Mouse (Mus musculus): ENCODE measurements around the gene Slc10a7.
"Not testable (repeated sequence)": the region's sequence is repeated elsewhere in the genome, so short reads cannot be mapped to it uniquely, and the experiment has no call there.

The Slc10a7 gene

DNA sequence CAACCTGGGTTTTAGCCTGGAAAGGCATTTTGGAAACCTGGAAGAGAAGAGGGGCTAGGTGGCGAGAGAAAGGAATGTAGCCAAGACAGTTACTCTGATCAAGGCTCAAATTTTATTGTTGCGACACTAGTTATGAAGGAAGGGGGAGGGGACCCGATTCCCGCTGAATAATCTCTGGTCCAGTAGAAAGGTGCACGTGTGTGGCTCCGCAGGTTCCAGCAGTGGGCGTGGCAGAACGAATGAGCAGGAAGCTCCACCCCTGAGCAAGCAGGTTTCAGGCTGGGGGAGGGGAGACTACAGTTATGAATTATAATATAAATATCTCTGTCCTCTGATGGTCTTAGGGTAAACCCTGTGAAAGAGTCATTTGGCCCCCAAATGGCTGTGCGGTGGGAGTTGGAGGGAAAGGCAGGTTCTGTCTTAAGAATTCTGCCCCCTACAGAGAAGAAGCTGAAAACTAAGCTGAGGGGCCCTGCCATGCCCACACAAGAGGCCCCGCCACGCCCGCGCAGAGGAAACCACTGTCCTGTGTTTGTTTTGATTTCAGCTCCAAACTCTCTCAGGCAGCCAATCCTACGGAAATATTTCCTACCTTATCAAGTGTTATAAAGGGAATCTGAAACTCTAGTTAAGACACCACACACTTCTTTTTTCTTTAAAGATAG, 36.1 kb downstream of the Slc10a7 start:
- not testable (repeated sequence) for DNase-seq (ENCODE audit: low spot score)

DNA sequence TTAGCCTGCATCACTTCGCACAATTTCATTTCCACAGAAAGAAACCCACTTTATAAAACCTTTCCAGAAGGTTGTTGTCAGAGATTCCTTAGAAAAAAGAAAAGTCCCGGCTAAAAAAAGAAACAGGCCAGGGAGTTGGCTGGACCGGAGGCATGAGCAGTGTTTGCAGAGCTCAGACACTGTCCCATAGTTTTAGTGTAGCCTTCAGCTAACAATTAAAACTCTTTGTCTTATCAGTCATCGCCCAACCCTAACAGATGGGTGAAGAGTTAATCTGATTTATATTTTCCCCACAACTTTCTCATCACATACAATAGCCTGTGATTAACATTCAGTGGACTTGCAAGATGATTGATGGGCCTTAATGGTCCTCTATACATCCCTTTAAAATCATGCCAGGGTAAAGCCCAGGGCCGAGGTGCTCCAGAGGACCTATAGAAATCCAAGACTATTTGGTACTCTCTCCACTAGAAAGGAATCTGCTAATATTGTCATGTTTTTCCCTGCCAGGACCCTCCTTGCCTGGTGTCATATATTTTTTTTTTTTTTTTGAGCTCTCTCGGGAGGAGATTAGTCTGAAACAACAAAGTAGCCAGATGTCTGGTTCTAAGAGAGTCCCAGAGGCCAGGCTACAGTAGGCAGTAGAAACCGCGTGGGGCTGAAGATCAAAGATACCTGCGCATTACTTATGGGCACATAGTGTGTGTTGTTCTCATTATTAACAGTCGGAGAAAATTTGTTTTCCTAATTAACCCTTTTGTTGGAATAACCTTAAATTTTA, 41.0 kb downstream of the Slc10a7 start:
- no peak for DNase-seq (ENCODE audit: low spot score)

DNA sequence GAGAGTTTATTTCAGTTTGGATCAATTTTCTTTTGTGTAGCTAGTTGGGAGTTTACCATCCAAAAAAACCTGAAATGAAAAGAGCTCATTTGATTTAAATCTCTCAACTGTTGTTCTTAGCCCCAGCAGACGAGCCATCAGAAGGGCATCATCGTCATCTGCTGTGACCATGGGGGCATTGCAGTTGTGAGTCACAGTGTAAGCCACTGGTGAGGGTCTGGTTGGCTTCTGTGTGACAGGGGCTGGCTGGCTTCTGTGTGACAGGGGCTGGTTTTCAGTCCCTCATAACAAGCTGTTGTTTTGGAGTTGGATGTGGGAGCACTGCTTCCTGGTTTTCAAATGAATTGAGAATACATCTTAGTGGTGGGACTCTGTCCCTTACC, 41.6 kb downstream of the Slc10a7 start:
- DNase-seq (ENCODE audit: low spot score) = no peak

GRCm38 (mm10) chr8:78555817-78556216, 46.7 kb downstream of the Slc10a7 start:
- DNase-seq (ENCODE audit: low spot score) = no peak

DNA sequence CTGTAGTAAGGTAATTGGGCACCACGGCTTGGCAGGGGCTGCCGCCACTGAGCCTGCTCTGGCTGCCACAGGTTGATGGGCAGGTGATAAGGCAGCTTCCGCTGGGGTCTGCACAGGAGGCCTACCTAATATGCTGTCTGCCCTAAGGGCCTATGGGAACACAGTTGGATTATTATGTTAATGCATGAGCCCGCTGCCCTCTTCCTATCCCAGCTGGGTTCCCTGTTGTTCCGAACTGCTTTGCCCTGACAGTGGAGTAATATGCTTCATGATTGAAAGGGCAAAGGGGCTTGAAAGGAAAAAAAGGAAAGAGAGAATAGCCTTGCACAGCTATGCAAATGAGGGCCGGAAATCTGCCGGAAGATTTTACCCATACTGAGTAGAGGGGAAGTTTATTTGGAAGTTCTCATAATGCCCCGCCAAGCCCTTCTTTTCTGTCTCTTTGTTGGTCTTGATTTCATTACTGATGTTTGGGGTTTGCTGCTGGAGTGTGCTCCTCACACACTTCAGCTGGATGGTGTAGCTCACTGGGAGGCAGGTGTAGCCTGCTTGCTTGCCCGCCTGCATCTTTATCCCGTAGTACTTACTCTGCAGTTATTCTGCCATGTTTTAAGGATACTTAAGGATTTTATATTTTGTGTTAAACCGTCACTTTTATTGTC, 47.8 kb downstream of the Slc10a7 start:
- DNase-seq (ENCODE audit: low spot score) = no peak

GRCm38 (mm10) chr8:78561620-78562019, 52.5 kb downstream of the Slc10a7 start:
- DNase-seq (ENCODE audit: low spot score) = no peak

DNA sequence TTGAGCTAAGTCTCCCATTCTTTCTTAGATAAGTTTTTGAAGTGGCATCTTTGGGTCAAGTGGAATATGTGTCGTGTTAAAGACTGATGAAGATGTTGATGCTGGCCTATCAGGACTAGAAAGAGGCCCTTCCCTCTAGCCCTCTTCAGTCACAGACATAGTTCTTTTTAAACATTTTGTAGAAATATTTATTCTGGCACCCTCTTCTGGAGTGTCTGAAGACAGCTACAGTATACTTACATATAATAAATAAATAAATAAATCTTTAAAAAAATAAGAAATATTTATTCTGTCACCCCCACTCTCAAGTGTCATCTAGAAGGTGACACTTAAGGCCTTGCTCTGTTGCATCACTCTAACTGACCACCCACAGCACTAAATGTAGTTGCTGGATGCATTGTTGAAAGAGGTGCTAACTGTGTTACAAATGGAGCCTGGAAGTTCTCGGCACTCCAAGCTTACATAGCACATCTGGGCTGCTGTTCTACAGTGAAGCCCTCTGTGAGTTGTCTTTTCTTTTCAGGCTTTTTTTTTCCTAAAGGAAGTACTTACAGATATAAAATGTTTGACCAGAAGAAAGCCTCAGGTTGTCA, 54.4 kb downstream of the Slc10a7 start:
- no peak for DNase-seq (ENCODE audit: low spot score)

GRCm38 (mm10) chr8:78564200-78564599, 55.1 kb downstream of the Slc10a7 start:
- no peak for DNase-seq (ENCODE audit: low spot score)

- DNase-seq (ENCODE audit: low spot score) = no peak
These were observed 59.0 kb downstream of the Slc10a7 start for GRCm38 (mm10) chr8:78568196-78568595.

DNA sequence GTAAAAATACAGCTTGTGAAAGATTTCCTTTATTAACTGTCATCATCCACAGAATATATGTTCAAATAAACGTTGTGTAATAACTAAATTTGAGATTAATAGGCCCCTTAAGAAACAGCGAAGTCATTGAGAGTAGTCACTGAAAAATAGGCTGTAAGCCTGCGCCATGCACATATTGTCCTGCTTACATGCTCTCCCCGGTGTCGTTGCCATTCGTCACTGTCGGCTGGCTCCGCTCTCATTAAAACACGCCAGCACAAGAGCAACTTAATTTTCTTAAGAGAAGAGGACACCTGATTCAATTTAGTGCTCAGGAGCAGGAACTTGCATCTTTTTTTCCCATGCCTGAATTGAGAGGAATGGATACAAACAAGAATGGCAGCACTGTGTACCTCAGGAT, 62.4 kb downstream of the Slc10a7 start:
- DNase-seq (ENCODE audit: low spot score) = no peak

- DNase-seq (ENCODE audit: low spot score) = no peak
These were observed 65.1 kb downstream of the Slc10a7 start for GRCm38 (mm10) chr8:78574207-78574606.

GRCm38 (mm10) chr8:78577569-78577968, 68.4 kb downstream of the Slc10a7 start:
- DNase-seq (ENCODE audit: low spot score) = no peak

DNA sequence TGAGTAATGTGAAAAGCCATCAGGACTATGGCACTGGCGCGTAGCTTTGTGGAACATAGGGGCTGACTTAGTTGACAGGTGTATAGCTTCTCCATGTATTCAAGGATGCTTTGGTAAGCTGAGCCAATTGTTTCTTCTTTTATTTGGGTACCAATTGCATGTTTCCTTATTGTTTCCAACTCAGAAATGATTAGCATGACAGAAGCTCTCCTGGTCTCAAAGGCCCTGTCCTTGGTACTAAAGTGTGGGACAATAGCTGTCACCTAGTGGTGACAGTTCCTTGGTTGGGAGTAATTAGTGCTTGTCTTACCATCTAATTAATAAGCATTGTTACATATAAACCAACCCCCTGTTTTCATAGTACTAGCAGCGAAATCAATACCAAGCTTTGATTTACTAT, 68.9 kb downstream of the Slc10a7 start:
- no peak for DNase-seq (ENCODE audit: low spot score)

- no peak for DNase-seq (ENCODE audit: low spot score)
These were observed 75.0 kb downstream of the Slc10a7 start for GRCm38 (mm10) chr8:78584011-78584776.

DNA sequence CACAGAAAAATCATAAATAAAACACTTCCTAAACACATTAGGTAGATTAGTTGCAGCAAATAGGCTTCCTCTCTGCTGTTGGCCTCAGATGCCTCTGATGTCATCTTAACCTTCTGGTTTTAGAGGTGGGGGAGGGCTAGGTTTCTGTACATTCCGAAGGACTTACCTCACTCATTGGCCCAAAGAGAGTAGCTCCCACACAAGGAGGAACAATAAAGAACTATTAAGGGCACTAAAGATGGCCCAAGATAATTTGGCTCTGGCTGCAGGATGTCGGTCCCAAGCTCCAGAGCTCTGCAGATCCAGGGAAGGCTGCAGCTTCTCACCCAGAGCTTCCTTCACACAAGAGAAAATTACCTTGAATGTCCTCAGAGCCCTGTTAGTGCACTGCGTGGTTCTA, 75.7 kb downstream of the Slc10a7 start:
- no peak for DNase-seq (ENCODE audit: low spot score)

DNA sequence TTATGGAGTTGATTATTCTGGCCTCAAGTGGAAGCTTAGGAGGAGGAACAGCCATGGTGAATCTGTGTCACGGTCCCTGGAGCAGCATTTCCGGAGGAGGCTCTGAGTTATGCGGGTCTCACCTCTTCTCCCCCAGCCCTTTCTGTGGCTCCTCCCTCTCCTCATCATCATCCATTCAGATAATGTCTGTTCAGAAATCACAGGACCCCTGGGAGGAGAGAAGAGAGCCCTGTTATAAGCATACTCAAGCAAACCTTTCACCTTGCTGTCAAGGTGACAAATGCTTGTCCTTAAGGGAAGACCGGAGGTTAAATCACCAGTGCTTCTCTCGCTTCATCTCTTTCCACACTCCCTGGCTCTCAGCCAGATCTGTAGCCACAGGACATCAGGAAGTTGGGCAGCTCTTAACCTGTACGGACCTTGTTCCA, 86.3 kb downstream of the Slc10a7 start:
- no peak for DNase-seq (ENCODE audit: low spot score)

DNA sequence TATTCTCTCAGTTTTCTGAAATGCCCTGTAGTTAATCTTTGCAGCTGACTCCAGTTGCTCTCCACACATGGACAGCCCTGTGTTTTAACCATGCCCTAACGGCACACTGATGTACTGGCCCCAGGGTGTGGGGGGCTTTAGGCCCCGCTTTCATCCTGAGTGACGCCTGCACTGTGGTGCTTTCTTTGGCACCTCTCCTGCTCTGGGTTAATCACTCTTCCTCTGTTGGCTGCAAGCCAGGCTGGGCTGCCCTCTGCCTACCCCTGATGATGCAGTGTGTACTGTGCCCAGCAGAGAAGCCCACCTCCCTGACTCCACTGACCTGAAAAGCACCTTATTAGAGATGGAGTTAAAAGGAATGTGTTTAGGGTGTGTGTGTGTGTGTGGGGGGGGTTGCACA, 89.1 kb downstream of the Slc10a7 start:
- DNase-seq (ENCODE audit: low spot score) = no peak

GRCm38 (mm10) chr8:78603084-78603483, 93.9 kb downstream of the Slc10a7 start:
- DNase-seq (ENCODE audit: low spot score) = no peak

- no peak for DNase-seq (ENCODE audit: low spot score)
These were observed 95.3 kb downstream of the Slc10a7 start for GRCm38 (mm10) chr8:78604426-78604825.

DNA sequence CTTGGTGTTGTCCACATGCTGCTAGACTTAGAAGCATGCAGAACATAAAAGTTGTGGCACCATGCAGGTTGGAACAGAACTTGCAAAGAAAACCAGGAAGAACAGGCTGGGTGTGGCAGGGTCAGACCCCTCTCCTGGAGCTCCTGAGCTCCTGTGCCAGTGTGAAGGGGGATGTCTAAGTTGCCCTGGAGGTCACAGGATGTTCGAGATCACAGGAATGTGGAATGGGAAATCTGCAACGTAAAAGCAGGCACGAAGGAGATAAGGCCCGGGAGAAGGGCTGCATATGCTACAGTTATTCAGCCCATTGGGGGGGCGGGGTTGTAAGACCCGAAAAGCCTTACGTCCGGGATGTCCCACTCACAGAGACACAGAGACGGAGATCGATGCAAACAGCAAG, 100.2 kb downstream of the Slc10a7 start:
- no peak for DNase-seq (ENCODE audit: low spot score)

DNA sequence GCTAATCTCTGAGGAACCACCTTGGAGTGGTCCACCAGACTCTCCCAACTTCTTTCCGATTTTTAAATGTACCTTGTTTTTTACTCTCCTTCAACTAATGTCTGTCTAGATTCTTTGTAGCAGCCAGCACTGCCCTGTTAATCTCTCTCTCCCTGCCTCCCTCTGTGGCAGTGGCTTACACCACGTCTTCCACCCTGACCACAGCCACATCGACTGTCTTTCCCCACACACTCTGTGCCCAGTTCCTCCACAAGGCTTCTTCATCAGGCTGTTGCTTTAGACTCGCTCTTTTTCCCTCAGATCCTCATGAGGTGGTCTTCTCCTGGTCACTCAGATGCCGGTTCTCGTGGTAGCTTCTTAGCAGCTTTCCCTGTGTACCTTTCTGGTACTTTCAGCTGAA, 101.9 kb downstream of the Slc10a7 start:
- no peak for DNase-seq (ENCODE audit: low spot score)

DNA sequence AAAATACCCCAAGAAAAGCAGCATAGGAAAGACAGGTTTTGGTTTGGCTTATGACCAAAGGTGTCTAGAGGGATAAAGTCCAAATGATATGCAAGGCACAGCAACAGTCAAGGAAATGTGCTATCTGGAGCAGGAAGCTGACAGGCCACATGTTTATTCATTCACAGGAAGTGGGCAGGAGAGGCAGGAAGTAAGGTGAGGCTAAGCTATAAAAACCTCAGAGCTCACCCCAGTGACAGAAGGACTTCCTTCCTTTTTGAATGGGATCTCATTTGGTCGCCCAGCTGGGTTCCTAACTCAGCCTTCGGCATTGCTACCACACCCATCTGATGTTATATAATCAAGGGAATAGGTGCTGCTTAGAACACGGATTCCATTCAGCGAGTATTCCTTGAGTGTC, 113.2 kb downstream of the Slc10a7 start:
- DNase-seq (ENCODE audit: low spot score) = no peak
